Mouse (Mus musculus): ENCODE results near the gene Tns1. TPM values are rescaled to one million over a fixed set of nuclear protein-coding genes. Genes with fewer than 3 reads are reported as not detected.

Tns1 gene
- polyA plus RNA-seq, 1 experiment, result 13.2 TPM

DNA sequence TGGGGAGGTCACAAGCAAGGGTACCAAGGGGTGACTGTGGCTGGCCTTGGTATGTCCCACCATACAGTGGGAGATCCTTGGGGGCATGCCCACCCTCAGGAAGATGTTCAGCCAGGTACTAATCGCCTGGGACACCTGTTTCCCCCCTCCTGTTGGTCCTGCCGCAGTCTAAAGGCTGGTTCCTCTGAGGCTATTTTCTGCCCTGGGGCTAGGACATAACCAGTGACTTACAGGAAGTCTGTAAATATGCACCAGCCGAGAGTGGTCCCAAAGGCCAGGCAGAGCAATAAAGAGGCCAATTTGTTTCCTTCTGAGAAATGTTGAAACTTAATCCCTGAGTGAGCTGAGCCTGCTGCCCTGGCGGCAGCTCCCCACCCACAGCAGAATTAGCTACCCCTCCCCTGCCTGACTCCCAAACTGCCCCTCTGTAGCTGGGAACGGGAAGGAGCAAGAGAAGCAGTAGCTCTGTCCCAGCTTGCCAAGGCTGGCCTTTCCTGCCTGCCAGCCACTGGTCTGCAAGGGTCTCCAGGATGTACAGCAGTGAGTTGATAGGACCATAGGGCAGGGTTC, 154.0 kb downstream of the Tns1 start:
- peaks cover 30% of the 10 kb centered on the region for H3K4me1 ChIP-seq
- H3K4me3 ChIP-seq (replicated peaks), result no peak overlapping the region
- H3K9me3 ChIP-seq, result 0 out of 2 replicates have a peak, but pooled peaks cover 4% of the 10 kb centered on the region
- peaks cover 38% of the 10 kb centered on the region for H3K27me3 ChIP-seq (replicated peaks)
- TF ChIP-seq FLI1 (IDR thresholded peaks at IDR 0.05; ENCODE audit: low read length), result no peak
- TF ChIP-seq GATA1 (IDR thresholded peaks at IDR 0.05; ENCODE audit: borderline replicate concordance, low read length), result no peak
- peaks cover 74% of the 10 kb centered on the region for H3K36me3 ChIP-seq (replicated peaks; ENCODE audit: low read length)

DNA sequence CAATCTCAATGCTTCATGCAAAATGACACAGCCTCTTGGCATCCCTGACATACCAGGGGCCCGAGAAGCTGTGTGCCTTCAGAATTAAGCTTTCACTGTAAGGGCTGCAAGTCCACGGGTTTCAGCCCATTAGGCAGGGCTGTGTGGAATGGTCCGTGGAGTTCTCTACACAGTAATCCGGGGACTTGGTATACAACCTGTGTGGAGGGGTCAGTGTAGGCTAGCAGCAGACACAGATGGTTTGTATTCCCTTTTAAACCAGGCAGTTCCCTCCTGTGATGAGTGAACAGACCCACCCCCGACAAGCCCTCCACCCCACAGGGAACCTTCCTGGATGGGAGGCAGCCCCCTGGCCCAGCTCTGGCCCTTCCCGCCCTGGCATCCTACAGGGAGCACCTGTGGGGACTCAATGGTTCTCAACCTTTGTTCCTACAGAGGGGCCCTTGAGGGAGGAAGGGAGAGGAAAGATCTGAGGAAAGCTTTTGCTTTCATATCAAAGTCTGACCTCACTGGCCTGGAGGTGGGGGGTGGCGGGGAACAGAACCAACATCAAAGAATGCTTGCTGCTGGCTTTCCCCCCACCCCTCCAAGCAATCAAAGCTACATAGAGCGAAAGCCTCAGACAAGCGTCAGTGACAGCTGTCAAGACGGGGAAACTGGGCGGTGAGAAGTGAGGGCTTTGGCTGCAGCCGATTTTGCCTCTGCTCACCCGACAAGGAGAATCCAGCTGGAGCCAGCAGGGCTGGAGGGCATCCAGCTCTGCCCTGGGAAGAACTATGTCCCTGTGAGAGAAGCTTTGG, 155.3 kb downstream of the Tns1 start:
- Histone ChIP-seq H3K4me3 (replicated peaks) (no peak overlapping the region), H3K4me1 (peaks cover 36% of the 10 kb centered on the region), H3K9me3 (0 out of 2 replicates have a peak, but pooled peaks cover 4% of the 10 kb centered on the region), H3K27me3 (replicated peaks) (peaks cover 40% of the 10 kb centered on the region), H3K36me3 (replicated peaks; ENCODE audit: low read length) (peaks cover 68% of the 10 kb centered on the region)
- TF ChIP-seq GATA1 (IDR thresholded peaks at IDR 0.05; ENCODE audit: borderline replicate concordance, low read length), result no peak
- TF ChIP-seq FLI1 (IDR thresholded peaks at IDR 0.05; ENCODE audit: low read length), result no peak

DNA sequence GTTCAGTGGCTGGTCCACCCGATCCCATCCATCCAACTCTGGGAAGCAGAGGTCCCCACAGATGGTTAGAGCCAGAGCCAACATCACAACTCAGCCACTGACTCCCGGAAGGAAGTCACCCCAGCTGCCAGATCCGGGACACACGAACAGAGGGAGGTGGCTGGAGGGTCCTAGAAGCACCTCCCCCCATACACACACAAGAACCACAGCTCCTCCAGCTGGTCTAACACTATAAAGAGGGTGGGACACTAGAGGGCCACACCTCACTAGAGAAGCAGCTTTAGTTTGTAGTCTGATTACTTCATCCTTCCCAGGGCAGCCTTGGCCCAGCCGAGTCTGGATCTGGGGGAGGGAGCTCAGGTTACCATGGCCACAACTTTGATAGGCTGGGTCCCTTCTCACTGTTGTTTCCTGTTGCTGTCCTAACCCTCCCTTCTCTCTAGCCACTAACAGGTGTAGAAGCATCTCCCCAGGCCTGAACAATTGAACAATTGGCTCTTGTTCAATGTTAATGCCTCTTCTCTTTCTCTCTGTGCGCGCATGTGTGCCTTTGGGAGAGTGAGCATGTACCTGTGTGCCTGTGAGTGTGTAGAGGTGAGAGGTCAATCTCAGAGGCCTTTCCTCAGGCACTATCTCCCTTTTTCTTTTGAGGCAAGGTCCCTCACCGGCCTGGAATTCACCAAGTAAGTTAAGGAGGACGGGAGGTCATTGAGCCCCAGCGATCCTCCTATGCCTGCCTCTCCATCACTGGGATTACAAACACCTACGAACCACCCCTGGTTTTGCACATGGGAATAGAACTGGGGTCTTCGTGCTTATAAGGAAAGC, 157.6 kb downstream of the Tns1 start:
- H3K27me3 ChIP-seq (replicated peaks), result peaks cover 46% of the 10 kb centered on the region
- no peak overlapping the region for H3K4me3 ChIP-seq (replicated peaks)
- peaks cover 57% of the 10 kb centered on the region for H3K36me3 ChIP-seq (replicated peaks; ENCODE audit: low read length)
- TF ChIP-seq FLI1 (IDR thresholded peaks at IDR 0.05; ENCODE audit: low read length), result no peak
- TF ChIP-seq GATA1 (IDR thresholded peaks at IDR 0.05; ENCODE audit: borderline replicate concordance, low read length), result no peak
- H3K9me3 ChIP-seq, result 0 out of 2 replicates have a peak, but pooled peaks cover 4% of the 10 kb centered on the region
- H3K4me1 ChIP-seq, result peaks cover 51% of the 10 kb centered on the region

DNA sequence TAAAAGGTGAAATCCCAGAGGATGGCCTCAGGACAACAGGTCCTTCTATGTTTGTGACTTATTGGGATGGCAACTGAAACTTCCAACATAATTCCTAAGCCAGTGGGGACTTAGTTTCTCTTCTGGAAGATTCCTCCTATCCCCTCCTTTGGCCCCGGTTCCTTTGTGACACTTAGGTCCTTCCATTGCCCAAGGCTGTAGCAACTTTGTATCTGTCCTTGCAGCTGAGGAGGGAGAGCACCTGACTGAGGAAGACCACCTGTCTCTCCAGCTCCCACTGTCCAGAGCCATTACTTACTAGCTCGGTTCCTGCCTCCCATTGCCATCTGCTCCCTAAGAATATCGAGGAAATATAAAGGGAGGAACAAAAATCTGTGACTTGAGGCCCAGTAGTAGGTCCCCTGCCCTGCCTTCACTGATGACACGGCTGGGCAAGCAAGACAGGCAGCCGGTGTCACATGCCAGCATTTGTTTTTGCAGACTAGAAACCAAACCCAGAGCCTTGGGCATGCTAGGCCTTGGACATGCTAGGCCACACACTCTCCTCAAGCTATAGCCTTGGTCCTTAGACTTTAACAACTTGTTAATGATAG, 160.0 kb downstream of the Tns1 start:
- Histone ChIP-seq H3K4me3 (replicated peaks) (no peak overlapping the region), H3K27me3 (replicated peaks) (peaks cover 44% of the 10 kb centered on the region), H3K4me1 (peaks cover 42% of the 10 kb centered on the region), H3K9me3 (no peaks in the 10 kb centered on the region), H3K36me3 (replicated peaks; ENCODE audit: low read length) (peaks cover 51% of the 10 kb centered on the region)
- TF ChIP-seq FLI1 (IDR thresholded peaks at IDR 0.05; ENCODE audit: low read length) (no peak), GATA1 (IDR thresholded peaks at IDR 0.05; ENCODE audit: borderline replicate concordance, low read length) (no peak)

DNA sequence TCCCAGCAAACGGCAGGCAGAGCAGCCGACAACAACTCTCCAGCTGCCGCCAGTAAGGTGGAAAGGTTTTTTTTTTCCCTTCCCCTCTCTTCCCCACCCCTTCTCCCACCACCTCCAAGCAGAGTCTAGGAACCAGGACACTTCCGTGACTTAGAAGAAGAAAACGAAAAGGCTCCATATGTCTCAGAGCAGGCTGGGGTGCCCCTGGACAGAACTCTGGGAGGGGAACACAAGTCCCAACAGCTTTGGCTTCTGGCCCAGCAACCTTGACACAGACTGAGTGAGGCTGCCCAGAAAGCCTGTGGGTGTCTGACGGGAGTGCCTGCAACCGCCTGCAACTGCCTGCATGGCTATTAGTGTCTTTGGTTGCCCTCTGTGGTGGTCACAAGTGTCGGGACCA, 160.6 kb downstream of the Tns1 start:
- H3K27me3 ChIP-seq (replicated peaks), result peaks cover 43% of the 10 kb centered on the region
- H3K4me1 ChIP-seq, result peaks cover 42% of the 10 kb centered on the region
- no peaks in the 10 kb centered on the region for H3K9me3 ChIP-seq
- H3K36me3 ChIP-seq (replicated peaks; ENCODE audit: low read length), result peaks cover 51% of the 10 kb centered on the region
- TF ChIP-seq FLI1 (IDR thresholded peaks at IDR 0.05; ENCODE audit: low read length), result no peak
- TF ChIP-seq GATA1 (IDR thresholded peaks at IDR 0.05; ENCODE audit: borderline replicate concordance, low read length), result no peak
- H3K4me3 ChIP-seq (replicated peaks), result no peak overlapping the region

DNA sequence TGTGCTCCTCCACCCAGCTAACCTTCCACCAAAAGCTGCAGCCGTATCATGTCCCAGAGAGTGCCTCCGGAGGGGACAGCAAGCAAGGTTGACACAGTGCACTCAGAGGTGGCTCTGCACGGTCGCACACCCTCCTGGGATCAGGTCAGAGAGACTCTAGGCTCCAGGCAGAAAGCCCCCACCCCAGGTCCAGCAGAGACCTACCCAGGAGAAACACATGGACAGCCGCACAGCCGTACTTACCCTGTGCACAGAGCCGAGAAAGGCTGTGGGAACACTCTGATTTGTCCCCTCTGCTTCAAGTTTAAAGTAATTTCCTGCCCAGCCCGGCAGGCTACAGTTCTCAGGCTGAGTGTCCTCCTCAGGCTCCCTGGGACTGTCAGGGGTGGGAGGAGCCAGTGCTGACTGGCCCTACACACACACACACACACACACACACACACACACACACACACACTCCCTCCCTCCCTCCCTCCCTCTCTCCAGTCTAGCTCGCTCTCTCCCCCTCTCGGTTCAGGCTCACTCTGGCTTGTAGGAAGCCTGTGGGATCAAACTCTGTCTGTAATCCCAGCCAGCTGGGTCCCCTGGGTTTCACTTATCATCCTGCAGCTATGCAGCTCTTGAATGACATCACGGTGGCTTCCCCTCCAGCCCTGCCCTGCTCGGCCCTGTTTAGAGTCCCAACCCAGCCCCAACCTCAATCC, 161.4 kb downstream of the Tns1 start:
- Histone ChIP-seq H3K36me3 (replicated peaks; ENCODE audit: low read length) (peaks cover 51% of the 10 kb centered on the region), H3K4me1 (peaks cover 46% of the 10 kb centered on the region), H3K4me3 (replicated peaks) (peak overlapping the region; percentile 24), H3K9me3 (no peaks in the 10 kb centered on the region), H3K27me3 (replicated peaks) (peaks cover 44% of the 10 kb centered on the region)
- no peak for TF ChIP-seq GATA1 (IDR thresholded peaks at IDR 0.05; ENCODE audit: borderline replicate concordance, low read length)
- no peak for TF ChIP-seq FLI1 (IDR thresholded peaks at IDR 0.05; ENCODE audit: low read length)

DNA sequence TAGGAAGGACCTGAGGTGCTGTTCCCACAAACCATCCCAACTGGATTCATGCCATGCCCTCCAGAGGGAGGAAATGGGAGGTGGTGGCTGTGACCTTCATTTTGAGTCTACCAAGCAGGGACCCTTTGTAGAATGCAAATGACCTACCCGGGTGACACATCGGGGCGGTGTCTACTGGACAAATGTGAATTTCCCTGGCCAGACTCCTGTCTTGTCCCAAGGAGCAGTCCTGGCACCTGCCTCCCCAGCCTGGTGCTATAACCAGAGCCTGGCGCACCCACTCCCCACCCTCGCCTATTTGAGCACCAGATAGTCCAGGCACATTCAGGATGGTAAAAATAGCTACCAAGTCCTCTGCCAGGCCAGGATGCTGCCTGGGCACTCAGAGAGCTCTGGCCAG, 162.2 kb downstream of the Tns1 start:
- Histone ChIP-seq H3K4me1 (peaks cover 48% of the 10 kb centered on the region), H3K36me3 (replicated peaks; ENCODE audit: low read length) (peaks cover 50% of the 10 kb centered on the region), H3K9me3 (no peaks in the 10 kb centered on the region), H3K27me3 (replicated peaks) (peaks cover 45% of the 10 kb centered on the region), H3K4me3 (replicated peaks) (no peak overlapping the region)
- TF ChIP-seq GATA1 (IDR thresholded peaks at IDR 0.05; ENCODE audit: borderline replicate concordance, low read length), result no peak
- TF ChIP-seq FLI1 (IDR thresholded peaks at IDR 0.05; ENCODE audit: low read length), result no peak

DNA sequence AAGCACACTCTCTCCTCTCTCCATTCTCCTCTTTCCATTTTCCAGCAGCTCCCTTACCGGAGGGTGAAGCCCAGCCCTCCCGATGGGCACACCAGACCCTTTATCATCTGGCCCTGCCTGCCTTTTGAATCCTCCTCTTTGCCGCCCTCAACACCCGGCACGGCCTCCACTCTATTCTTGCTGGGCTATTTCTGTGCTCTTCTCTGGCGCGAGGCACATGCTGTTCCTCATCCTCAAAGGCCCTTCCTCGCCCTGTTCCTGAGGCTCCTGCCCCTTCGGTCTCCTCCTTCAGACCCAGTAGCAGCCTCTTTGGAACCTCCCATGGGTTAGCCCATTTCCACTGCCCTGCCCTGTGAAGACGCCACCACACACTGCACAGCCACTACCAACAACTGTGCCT, 164.5 kb downstream of the Tns1 start:
- Histone ChIP-seq H3K4me3 (replicated peaks) (no peak overlapping the region), H3K36me3 (replicated peaks; ENCODE audit: low read length) (peaks cover 50% of the 10 kb centered on the region), H3K4me1 (peaks cover 53% of the 10 kb centered on the region), H3K27me3 (replicated peaks) (peaks cover 50% of the 10 kb centered on the region), H3K9me3 (no peaks in the 10 kb centered on the region)
- TF ChIP-seq FLI1 (IDR thresholded peaks at IDR 0.05; ENCODE audit: low read length), result no peak
- TF ChIP-seq GATA1 (IDR thresholded peaks at IDR 0.05; ENCODE audit: borderline replicate concordance, low read length), result no peak

DNA sequence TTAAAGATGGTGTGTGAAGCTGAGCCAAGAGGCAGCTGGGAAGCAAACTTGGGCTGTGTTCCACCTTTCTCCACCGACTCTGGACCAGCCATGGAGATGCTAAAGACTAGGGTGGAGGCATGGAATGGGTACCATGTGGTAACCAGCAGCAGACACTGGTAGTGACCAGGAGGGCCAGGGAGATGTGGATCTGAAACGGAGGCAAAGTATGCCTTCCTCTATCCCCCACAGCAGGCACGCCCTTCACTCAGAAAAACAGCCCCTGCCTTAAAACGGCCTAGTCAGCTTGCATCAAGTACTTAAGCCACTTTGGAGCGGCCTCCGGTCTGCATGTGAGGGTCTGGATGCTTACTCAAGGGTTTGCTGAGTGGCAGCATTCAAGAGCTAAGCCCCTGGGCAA, 164.9 kb downstream of the Tns1 start:
- H3K27me3 ChIP-seq (replicated peaks), result peaks cover 52% of the 10 kb centered on the region
- H3K9me3 ChIP-seq, result no peaks in the 10 kb centered on the region
- peaks cover 54% of the 10 kb centered on the region for H3K4me1 ChIP-seq
- TF ChIP-seq GATA1 (IDR thresholded peaks at IDR 0.05; ENCODE audit: borderline replicate concordance, low read length) (no peak), FLI1 (IDR thresholded peaks at IDR 0.05; ENCODE audit: low read length) (no peak)
- peaks cover 52% of the 10 kb centered on the region for H3K36me3 ChIP-seq (replicated peaks; ENCODE audit: low read length)
- H3K4me3 ChIP-seq (replicated peaks), result no peak overlapping the region

Measured in megakaryocyte, embryonic 14.5 days (primary cell).